Mouse (Mus musculus): ENCODE data around the gene Galns.

Gene Galns

GRCm38 (mm10) chr8:122611295-122612133 is at the start of gene Galns, which contains the start of gene Trappc2l:
TSS of gene Galns (minus strand) at chr8:122611463.
TSS of gene Trappc2l (plus strand) at chr8:122611640.
- peak; percentile 100 for DNase-seq (ENCODE audit: low spot score)

GRCm38 (mm10) chr8:122660022-122660421 is 48.8 kb upstream of the Galns start:
- DNase-seq (ENCODE audit: low spot score) = no peak

- DNase-seq (ENCODE audit: low spot score) = no peak
These were observed 47.5 kb upstream of the Galns start for GRCm38 (mm10) chr8:122658807-122659160.

- DNase-seq (ENCODE audit: low spot score) = no peak
These were observed 47.0 kb upstream of the Galns start for GRCm38 (mm10) chr8:122658149-122658806.

- DNase-seq (ENCODE audit: low spot score) = peak; percentile 40
These were observed 45.1 kb upstream of the Galns start for GRCm38 (mm10) chr8:122656056-122656999.

GRCm38 (mm10) chr8:122654768-122655167 is 43.5 kb upstream of the Galns start:
- DNase-seq (ENCODE audit: low spot score) = no peak

GRCm38 (mm10) chr8:122652643-122653042 is 41.4 kb upstream of the Galns start:
- DNase-seq (ENCODE audit: low spot score) = no peak

GRCm38 (mm10) chr8:122651326-122651921 is 40.2 kb upstream of the Galns start:
- no peak for DNase-seq (ENCODE audit: low spot score)

- DNase-seq (ENCODE audit: low spot score) = no peak
These were observed 37.1 kb upstream of the Galns start for GRCm38 (mm10) chr8:122648192-122648970.

- DNase-seq (ENCODE audit: low spot score) = no peak
These were observed 35.1 kb upstream of the Galns start for GRCm38 (mm10) chr8:122646337-122646736.

- no peak for DNase-seq (ENCODE audit: low spot score)
These were observed 33.1 kb upstream of the Galns start for GRCm38 (mm10) chr8:122644175-122644954.

GRCm38 (mm10) chr8:122642071-122642470 is 30.8 kb upstream of the Galns start:
- peak; percentile 77 for DNase-seq (ENCODE audit: low spot score)

- no peak for DNase-seq (ENCODE audit: low spot score)
These were observed 30.1 kb upstream of the Galns start for GRCm38 (mm10) chr8:122641406-122641805.

- DNase-seq (ENCODE audit: low spot score) = no peak
These were observed 29.6 kb upstream of the Galns start for GRCm38 (mm10) chr8:122640825-122641224.

GRCm38 (mm10) chr8:122639521-122640248 is 28.4 kb upstream of the Galns start:
- peak; percentile 48 for DNase-seq (ENCODE audit: low spot score)

GRCm38 (mm10) chr8:122638601-122639000 is 27.3 kb upstream of the Galns start:
- no peak for DNase-seq (ENCODE audit: low spot score)

- DNase-seq (ENCODE audit: low spot score) = no peak
These were observed 26.0 kb upstream of the Galns start for GRCm38 (mm10) chr8:122637230-122637629.

GRCm38 (mm10) chr8:122636803-122637175 is 25.5 kb upstream of the Galns start:
- no peak for DNase-seq (ENCODE audit: low spot score)

Data from MN1 (cell line).